Mouse (Mus musculus): ENCODE data around the gene Zc3h15.
"Not testable (repeated sequence)": the region's sequence is repeated elsewhere in the genome, so short reads cannot be mapped to it uniquely, and the experiment has no call there.

Zc3h15 gene

GRCm38 (mm10) chr2:83661351-83661750 lies 17.1 kb downstream of the Zc3h15 start:
- Histone ChIP-seq H3K36me3 (ENCODE audit: control insufficient read depth, insufficient read depth, low read length, poor library complexity, severe bottlenecking) (peaks cover 11% of the 10 kb centered on the region), H3K27me3 (ENCODE audit: control insufficient read depth, insufficient read depth, low read length, poor library complexity, severe bottlenecking) (no peaks in the 10 kb centered on the region)
- DNase-seq (ENCODE audit: low read depth, low spot score): no peak

DNA sequence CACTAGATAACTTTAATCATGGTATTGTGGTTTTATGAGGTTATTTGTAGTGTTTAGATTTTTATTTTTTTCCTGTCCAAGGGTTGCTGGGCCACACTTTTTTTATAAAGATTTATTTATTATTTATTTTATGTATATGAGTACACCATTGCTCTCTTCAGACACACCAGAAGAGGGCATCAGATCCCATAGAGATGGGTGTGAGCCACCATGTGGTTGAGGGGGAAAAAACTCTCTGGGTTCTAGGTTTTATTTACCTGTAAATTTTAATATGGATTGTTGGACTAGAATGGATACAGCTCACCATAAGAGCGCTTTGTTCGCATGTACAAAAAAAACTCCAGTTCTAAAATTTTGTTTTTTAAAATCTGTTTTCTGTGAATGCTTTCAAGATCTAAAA lies 20.8 kb downstream of the Zc3h15 start:
- H3K36me3 ChIP-seq (ENCODE audit: control insufficient read depth, insufficient read depth, low read length, poor library complexity, severe bottlenecking); DNase-seq (ENCODE audit: low read depth, low spot score); H3K27me3 ChIP-seq (ENCODE audit: control insufficient read depth, insufficient read depth, low read length, poor library complexity, severe bottlenecking): not testable (repeated sequence)

DNA sequence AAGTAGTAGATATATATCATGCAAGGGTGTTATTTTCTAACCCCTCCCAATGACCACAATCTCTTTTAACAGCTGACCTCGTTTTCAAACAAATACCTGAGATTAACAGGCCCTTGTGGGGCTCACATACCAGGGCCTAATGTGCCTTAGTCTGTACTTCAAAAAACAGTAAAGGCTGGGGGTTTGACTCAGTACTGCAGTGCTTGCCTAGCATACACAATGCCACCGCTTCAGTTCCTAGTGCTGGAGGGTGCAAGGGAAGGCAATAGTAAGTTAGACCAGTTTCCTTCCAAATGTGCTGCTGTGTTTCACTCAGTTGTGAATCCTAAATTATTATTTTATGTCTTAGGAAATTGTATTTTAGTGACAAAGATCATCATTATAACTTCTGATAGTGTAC lies 23.2 kb downstream of the Zc3h15 start:
- no peaks in the 10 kb centered on the region for H3K27me3 ChIP-seq (ENCODE audit: control insufficient read depth, insufficient read depth, low read length, poor library complexity, severe bottlenecking)
- no peak for DNase-seq (ENCODE audit: low read depth, low spot score)
- H3K36me3 ChIP-seq (ENCODE audit: control insufficient read depth, insufficient read depth, low read length, poor library complexity, severe bottlenecking): peaks cover under 1% of the 10 kb centered on the region; the same call in 1 of the 2 replicates

DNA sequence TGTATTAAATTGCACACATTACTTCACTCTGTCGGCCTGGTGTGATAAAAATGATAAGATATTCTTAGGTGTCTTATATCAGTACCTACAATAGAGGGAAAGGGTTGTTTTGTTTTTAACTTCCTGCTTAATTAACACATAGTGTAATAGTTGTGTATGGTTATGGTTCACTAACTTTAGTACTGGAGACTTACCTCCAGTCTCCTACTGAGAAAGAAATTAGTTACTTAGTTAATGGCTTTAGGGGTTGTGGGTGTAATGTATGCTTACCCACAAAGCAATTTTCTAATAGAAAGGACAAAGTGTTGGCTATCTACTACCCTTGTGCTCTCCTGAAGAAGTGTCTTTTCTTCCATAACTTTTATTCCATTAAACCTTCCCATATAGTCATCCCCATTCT lies 23.8 kb downstream of the Zc3h15 start:
- no peak for DNase-seq (ENCODE audit: low read depth, low spot score)
- Histone ChIP-seq H3K27me3 (ENCODE audit: control insufficient read depth, insufficient read depth, low read length, poor library complexity, severe bottlenecking) (no peaks in the 10 kb centered on the region), H3K36me3 (ENCODE audit: control insufficient read depth, insufficient read depth, low read length, poor library complexity, severe bottlenecking) (no peaks in the 10 kb centered on the region; the same call in none of the 2 replicates)

- DNase-seq (ENCODE audit: low read depth, low spot score): no peak
- no peaks in the 10 kb centered on the region for H3K27me3 ChIP-seq (ENCODE audit: control insufficient read depth, insufficient read depth, low read length, poor library complexity, severe bottlenecking)
- H3K36me3 ChIP-seq (ENCODE audit: control insufficient read depth, insufficient read depth, low read length, poor library complexity, severe bottlenecking): no peaks in the 10 kb centered on the region; the same call in none of the 2 replicates
Measured at GRCm38 (mm10) chr2:83669988-83670387, 25.8 kb downstream of the Zc3h15 start.

- Histone ChIP-seq H3K27me3 (ENCODE audit: control insufficient read depth, insufficient read depth, low read length, poor library complexity, severe bottlenecking) (no peaks in the 10 kb centered on the region), H3K36me3 (ENCODE audit: control insufficient read depth, insufficient read depth, low read length, poor library complexity, severe bottlenecking) (no peaks in the 10 kb centered on the region; the same call in none of the 2 replicates)
- DNase-seq (ENCODE audit: low read depth, low spot score): no peak
Measured at GRCm38 (mm10) chr2:83671843-83672242, 27.6 kb downstream of the Zc3h15 start.

- H3K36me3 ChIP-seq (ENCODE audit: control insufficient read depth, insufficient read depth, low read length, poor library complexity, severe bottlenecking): no peaks in the 10 kb centered on the region; the same call in 1 of the 2 replicates
- DNase-seq (ENCODE audit: low read depth, low spot score): no peak
- no peaks in the 10 kb centered on the region for H3K27me3 ChIP-seq (ENCODE audit: control insufficient read depth, insufficient read depth, low read length, poor library complexity, severe bottlenecking)
Measured at GRCm38 (mm10) chr2:83673067-83673466, 28.8 kb downstream of the Zc3h15 start.

DNA sequence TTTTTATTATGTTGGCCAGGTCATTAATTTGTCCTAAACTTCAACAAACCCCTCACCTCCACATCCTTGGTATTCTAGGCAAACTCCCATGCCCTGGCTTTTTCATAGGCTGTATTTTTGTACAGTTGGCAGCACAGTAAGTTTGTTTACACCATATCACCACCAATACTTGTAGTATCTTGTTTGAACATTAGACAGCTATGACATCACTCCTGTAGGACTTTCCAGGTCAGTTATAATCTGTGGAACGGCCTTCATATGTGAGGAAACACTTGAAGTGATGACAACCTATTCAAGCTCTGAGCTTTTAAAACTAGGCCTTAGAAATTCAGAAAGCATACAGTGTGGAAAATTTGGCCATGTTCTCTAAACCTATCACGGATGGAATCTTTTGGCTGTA lies 29.6 kb downstream of the Zc3h15 start:
- H3K27me3 ChIP-seq (ENCODE audit: control insufficient read depth, insufficient read depth, low read length, poor library complexity, severe bottlenecking): no peaks in the 10 kb centered on the region
- no peaks in the 10 kb centered on the region; the same call in 1 of the 2 replicates for H3K36me3 ChIP-seq (ENCODE audit: control insufficient read depth, insufficient read depth, low read length, poor library complexity, severe bottlenecking)
- DNase-seq (ENCODE audit: low read depth, low spot score): no peak

DNA sequence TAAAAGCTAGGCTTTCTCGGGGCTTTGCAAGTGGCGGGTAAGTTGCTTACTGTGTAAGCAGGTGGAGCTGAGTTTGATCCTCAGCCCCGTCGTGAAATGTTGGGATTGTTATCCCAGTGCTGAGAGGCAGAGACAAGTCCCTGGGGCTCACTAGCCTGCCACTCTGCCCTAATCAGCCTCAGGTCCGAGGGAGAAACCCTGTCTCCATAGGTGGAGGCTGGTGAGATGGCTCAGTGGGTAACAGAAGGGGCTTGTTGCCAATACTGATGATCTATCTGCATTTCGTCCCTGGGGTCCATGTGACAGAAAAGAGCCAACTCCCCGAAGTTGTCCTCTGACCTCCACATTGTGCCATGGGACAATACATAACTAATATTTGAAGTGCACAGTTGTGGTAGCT lies 30.2 kb downstream of the Zc3h15 start:
- H3K27me3 ChIP-seq (ENCODE audit: control insufficient read depth, insufficient read depth, low read length, poor library complexity, severe bottlenecking): no peaks in the 10 kb centered on the region
- no peaks in the 10 kb centered on the region; the same call in 1 of the 2 replicates for H3K36me3 ChIP-seq (ENCODE audit: control insufficient read depth, insufficient read depth, low read length, poor library complexity, severe bottlenecking)
- DNase-seq (ENCODE audit: low read depth, low spot score): no peak

DNA sequence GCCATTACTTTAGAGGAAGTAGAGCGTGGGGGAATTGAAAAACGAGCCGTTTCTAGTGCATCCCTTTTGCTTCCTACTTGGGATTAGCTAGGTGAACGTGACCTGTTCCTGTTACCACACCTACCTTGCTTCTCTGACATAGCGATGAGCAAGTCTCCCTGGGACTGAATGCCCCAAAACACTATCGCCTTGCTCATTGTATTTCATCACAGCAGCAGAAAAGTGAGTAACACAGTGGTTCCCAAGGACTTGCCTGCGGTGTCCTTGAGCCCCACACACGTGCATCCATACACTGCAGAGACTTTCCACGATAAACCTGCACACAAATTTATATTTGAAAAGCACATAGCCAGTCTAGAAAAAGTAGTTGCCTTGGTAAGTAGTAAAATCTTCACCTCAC lies 30.7 kb downstream of the Zc3h15 start:
- no peak for DNase-seq (ENCODE audit: low read depth, low spot score)
- Histone ChIP-seq H3K27me3 (ENCODE audit: control insufficient read depth, insufficient read depth, low read length, poor library complexity, severe bottlenecking) (no peaks in the 10 kb centered on the region), H3K36me3 (ENCODE audit: control insufficient read depth, insufficient read depth, low read length, poor library complexity, severe bottlenecking) (no peaks in the 10 kb centered on the region; the same call in 1 of the 2 replicates)

DNA sequence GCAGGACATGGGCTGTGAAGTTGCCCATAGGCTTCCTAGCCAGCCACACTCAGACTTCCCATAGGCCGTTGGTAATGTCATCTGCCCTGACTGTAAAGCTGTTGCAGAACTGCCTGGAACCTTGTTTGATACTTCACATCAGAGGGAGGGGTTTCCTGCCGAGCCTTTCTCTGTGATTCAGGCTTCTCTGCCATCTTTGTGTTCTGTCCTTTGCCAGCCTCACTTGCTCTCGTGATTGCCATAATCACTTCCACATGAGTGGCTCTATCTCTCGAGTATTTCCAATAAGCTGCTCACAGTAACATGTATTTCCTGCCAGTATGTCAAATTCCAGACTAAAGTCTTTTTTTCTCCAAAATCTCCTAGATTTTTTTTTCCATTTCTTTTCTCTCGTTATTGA lies 31.4 kb downstream of the Zc3h15 start:
- DNase-seq (ENCODE audit: low read depth, low spot score): no peak
- Histone ChIP-seq H3K27me3 (ENCODE audit: control insufficient read depth, insufficient read depth, low read length, poor library complexity, severe bottlenecking) (no peaks in the 10 kb centered on the region), H3K36me3 (ENCODE audit: control insufficient read depth, insufficient read depth, low read length, poor library complexity, severe bottlenecking) (no peaks in the 10 kb centered on the region; the same call in 1 of the 2 replicates)

GRCm38 (mm10) chr2:83676226-83676870 lies 32.1 kb downstream of the Zc3h15 start:
- H3K36me3 ChIP-seq (ENCODE audit: control insufficient read depth, insufficient read depth, low read length, poor library complexity, severe bottlenecking): no peaks in the 10 kb centered on the region; the same call in 1 of the 2 replicates
- H3K27me3 ChIP-seq (ENCODE audit: control insufficient read depth, insufficient read depth, low read length, poor library complexity, severe bottlenecking): no peaks in the 10 kb centered on the region
- no peak for DNase-seq (ENCODE audit: low read depth, low spot score)

GRCm38 (mm10) chr2:83681332-83681731 lies 37.1 kb downstream of the Zc3h15 start:
- Histone ChIP-seq H3K27me3 (ENCODE audit: control insufficient read depth, insufficient read depth, low read length, poor library complexity, severe bottlenecking) (no peaks in the 10 kb centered on the region), H3K36me3 (ENCODE audit: control insufficient read depth, insufficient read depth, low read length, poor library complexity, severe bottlenecking) (no peaks in the 10 kb centered on the region)
- no peak for DNase-seq (ENCODE audit: low read depth, low spot score)

DNA sequence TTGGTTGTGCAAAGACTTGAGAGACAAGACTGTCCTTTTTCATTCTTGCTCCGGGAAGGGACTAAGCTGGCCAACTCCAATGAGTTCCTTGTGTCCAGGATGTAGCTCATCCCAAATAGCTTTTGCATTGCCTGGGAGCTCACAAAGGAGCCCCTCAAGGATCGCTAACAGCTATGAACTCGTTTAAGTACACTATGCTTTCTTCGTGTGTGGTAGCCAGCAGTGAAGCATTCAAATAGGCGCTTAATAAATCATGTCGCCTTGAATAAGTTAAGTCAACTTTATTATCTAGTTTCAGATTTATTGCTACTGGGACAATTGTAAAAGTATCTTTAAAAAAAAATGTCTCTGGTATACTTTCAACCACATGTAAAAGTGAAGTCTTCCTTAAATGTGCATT lies 37.5 kb downstream of the Zc3h15 start:
- Histone ChIP-seq H3K36me3 (ENCODE audit: control insufficient read depth, insufficient read depth, low read length, poor library complexity, severe bottlenecking) (no peaks in the 10 kb centered on the region), H3K27me3 (ENCODE audit: control insufficient read depth, insufficient read depth, low read length, poor library complexity, severe bottlenecking) (no peaks in the 10 kb centered on the region)
- DNase-seq (ENCODE audit: low read depth, low spot score): no peak

DNA sequence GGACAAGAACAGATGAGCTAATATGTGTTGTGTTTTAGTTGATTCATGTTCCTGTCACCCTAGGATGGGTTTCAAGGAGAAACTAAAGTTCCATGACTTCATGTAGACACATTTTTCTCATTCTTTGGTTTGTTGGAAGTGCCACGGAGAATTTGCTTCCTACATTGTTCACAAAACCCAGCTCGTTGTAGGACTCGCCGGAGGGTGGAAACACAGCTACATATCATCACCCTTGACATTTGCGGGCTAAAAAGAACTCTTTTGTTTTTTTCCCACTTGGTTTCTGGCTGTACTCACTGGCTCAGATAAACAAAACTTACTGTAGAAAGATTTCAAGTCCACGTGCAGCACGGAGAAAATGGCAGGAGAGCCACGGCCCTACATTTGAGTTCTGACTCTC lies 38.0 kb downstream of the Zc3h15 start:
- no peaks in the 10 kb centered on the region for H3K27me3 ChIP-seq (ENCODE audit: control insufficient read depth, insufficient read depth, low read length, poor library complexity, severe bottlenecking)
- H3K36me3 ChIP-seq (ENCODE audit: control insufficient read depth, insufficient read depth, low read length, poor library complexity, severe bottlenecking): no peaks in the 10 kb centered on the region
- no peak for DNase-seq (ENCODE audit: low read depth, low spot score)
